In the genomic region with DNA sequence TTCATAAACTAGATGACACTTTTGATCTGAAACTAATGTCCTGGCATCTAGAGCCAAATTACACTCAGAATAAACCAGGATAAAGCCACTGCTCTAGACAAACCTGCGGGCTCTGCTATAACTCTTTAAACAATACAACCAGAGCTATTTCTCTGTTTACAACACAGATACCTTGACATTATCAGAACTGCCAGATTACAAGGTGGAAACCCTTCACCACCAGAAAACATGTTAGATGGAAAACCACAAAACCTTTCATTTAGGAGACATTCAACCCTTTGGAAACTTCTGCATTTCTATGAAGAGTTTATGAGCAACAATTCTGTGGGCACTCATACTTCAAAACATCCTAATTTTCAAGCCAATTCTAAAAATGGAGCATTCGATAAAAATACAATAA, we compare ENCODE assay signal across 22 mouse cellular contexts.
"Had no signal": no experiment of that assay in that cellular context is flagged by ENCODE, and none has a peak within 500 bp of the region (broad histone marks: within the 10 kb centered on the region; RNA-seq: fewer than 3 reads in every experiment).

No protein-coding gene starts in this region.

- H3K4me3 ChIP-seq: heart, embryonic 10.5 days; heart, embryonic 12.5 days; hindbrain, embryonic 13.5 days; hindbrain, embryonic 15.5 days; limb, embryonic 13.5 days; limb, embryonic 15.5 days; liver, embryonic 13.5 days had no signal

- ATAC-seq: hindbrain, postnatal 0 days; intestine, embryonic 16.5 days had no signal

- DNase-seq: gastrocnemius, postnatal 14 days; gastrocnemius, postnatal 36 days; heart, adult 18-20 months; heart, postnatal 10 days; heart, postnatal 4 days; kidney, adult 11 months; kidney, adult 2 months; kidney, postnatal 10 days; kidney, postnatal 36 days; layer of hippocampus, adult 9-11 months; layer of hippocampus, postnatal 36 days; left cerebral cortex, postnatal 4 days; liver, embryonic 13.5 days had no signal

- H3K27ac ChIP-seq: heart, embryonic 10.5 days; hindbrain, embryonic 13.5 days; hindbrain, embryonic 15.5 days; hindbrain, postnatal 0 days; limb, embryonic 13.5 days; limb, embryonic 15.5 days; liver, embryonic 13.5 days had no signal

- H3K36me3 ChIP-seq: heart, embryonic 10.5 days; heart, embryonic 12.5 days; hindbrain, embryonic 13.5 days; hindbrain, embryonic 15.5 days; limb, embryonic 13.5 days; limb, embryonic 15.5 days; liver, embryonic 13.5 days had no signal

- H3K4me1 ChIP-seq: hindbrain, embryonic 13.5 days; hindbrain, embryonic 15.5 days; limb, embryonic 15.5 days; liver, embryonic 13.5 days had no signal

- H3K4me2 ChIP-seq: heart, embryonic 12.5 days; hindbrain, embryonic 13.5 days; hindbrain, embryonic 15.5 days; limb, embryonic 13.5 days; limb, embryonic 15.5 days; liver, embryonic 11.5 days; liver, embryonic 13.5 days had no signal

- H3K9me3 ChIP-seq: heart, embryonic 10.5 days; heart, embryonic 12.5 days; hindbrain, embryonic 13.5 days; hindbrain, embryonic 15.5 days; limb, embryonic 13.5 days; limb, embryonic 15.5 days; liver, embryonic 13.5 days had no signal

- H3K27me3 ChIP-seq: heart, embryonic 12.5 days; hindbrain, embryonic 13.5 days; hindbrain, embryonic 15.5 days; limb, embryonic 13.5 days; limb, embryonic 15.5 days; liver, embryonic 13.5 days had no signal

- H3K9ac ChIP-seq: heart, embryonic 12.5 days; hindbrain, embryonic 13.5 days; hindbrain, embryonic 15.5 days; limb, embryonic 13.5 days; limb, embryonic 15.5 days; liver, embryonic 13.5 days had no signal
